Mouse (Mus musculus): ENCODE measurements at regions not wholly inside any gene's neighbourhood (a gene's known extent, or its start where the extent isn't known, plus 50 kb on each side); places are given as distances from the start of the nearest gene placed in this dataset.
A peak's percentile ranks its signal among the peaks of the same experiment; 100 is the strongest.

- DNase-seq (ENCODE audit: low spot score), result no peak
Measured at GRCm38 (mm10) chr16:8351424-8351823, 73.5 kb downstream of the Tmem114 start.

- no peak for DNase-seq (ENCODE audit: low spot score)
Measured at GRCm38 (mm10) chr16:8349148-8349547, 75.8 kb downstream of the Tmem114 start.

GRCm38 (mm10) chr16:8348645-8349044 lies 76.3 kb downstream of the Tmem114 start:
- no peak for DNase-seq (ENCODE audit: low spot score)

GRCm38 (mm10) chr16:8345216-8345615 lies 79.7 kb downstream of the Tmem114 start:
- no peak for DNase-seq (ENCODE audit: low spot score)

- DNase-seq (ENCODE audit: low spot score), result no peak
Measured at GRCm38 (mm10) chr16:8333081-8333710, 91.7 kb downstream of the Tmem114 start.

GRCm38 (mm10) chr16:8311996-8312395 lies 112.9 kb downstream of the Tmem114 start:
- DNase-seq (ENCODE audit: low spot score), result no peak

GRCm38 (mm10) chr16:8306389-8306788 lies 118.5 kb downstream of the Tmem114 start:
- DNase-seq (ENCODE audit: low spot score), result peak; percentile 11
